Mouse (Mus musculus): ENCODE results near the gene Ifit3. TPM values are rescaled to one million over a fixed set of nuclear protein-coding genes. Genes with fewer than 3 reads are reported as not detected.
"Not testable (repeated sequence)": the region's sequence is repeated elsewhere in the genome, so short reads cannot be mapped to it uniquely, and the experiment has no call there.

The Ifit3 gene
- under 1 TPM; 0.50 to 0.54 TPM for total RNA-seq (2021)

DNA sequence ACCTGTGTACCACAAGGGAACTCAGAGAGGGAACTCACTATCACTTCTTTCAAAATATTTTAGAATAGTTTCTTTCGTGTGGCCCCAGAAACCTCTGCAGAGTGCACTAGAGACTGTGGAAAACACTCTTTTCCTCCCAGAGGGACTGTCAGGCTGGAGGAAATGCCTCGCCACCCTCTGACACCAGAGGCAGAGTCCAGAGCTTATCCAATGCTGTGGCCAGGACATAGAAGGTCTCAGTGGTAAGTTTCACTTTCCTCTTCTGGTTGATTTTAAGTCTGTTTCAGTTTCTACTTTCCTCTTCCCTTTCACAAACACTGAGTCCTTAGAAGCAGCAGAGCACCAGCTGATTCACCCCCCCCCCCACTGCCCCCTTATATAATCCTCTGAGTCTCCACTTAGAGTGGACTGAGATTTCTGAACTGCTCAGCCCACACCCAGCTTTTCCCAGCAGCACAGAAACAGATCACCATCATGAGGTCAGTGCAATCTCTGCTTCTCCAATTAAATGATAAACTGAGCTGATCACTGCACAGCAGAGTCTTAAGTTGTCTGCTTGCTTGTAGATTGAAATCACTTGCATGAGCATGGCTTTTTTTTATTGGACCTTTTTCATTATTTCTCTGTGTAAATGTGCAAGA, at the start of gene Ifit3:
Ifit3 (plus strand) TSS at position 406 of the 641 bp plus-strand sequence.
- DNase-seq = not testable (repeated sequence)

DNA sequence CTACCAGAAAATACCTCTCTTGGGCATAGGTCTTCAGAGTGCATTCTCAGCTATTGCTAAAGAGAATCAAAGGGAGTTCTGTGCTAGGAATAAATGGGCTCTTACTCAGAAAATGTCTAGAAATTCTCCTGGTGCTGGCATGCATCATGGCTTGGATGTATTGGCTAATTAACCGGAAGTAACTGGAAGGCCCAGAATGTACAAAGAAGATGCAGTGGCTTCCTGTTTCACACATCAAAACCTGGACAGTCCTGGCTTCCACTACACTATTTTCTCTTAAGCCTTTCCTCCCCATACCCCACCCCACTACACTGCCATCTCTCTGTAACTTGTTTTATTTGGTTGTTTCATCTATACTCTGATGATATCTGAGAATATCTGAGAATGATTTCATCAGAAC, 43.9 kb upstream of the Ifit3 start:
- DNase-seq = no peak

DNA sequence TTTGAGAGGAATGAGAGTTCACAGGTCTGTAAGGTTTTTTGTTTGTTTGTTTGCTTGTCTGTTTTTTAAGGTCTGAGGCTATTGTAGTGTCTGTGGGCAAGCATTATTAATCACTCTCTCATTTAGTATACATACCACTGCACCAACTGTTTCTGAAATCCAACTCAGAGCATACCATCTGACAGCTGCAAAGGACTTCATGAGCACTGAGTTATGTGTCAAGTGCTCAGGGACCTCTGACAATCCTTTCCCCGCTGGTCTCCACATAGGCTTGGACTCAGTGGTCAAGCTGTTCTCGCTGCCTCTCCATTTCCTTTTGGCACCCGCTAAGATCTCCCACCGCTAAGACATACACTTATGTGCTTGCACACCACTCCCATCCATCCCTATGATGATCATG, 37.1 kb upstream of the Ifit3 start:
- no peak for DNase-seq

GRCm38 (mm10) chr19:34547976-34548375, 35.4 kb upstream of the Ifit3 start:
- peak; percentile 87 for DNase-seq

GRCm38 (mm10) chr19:34550205-34550533, 33.2 kb upstream of the Ifit3 start:
- DNase-seq = no peak

DNA sequence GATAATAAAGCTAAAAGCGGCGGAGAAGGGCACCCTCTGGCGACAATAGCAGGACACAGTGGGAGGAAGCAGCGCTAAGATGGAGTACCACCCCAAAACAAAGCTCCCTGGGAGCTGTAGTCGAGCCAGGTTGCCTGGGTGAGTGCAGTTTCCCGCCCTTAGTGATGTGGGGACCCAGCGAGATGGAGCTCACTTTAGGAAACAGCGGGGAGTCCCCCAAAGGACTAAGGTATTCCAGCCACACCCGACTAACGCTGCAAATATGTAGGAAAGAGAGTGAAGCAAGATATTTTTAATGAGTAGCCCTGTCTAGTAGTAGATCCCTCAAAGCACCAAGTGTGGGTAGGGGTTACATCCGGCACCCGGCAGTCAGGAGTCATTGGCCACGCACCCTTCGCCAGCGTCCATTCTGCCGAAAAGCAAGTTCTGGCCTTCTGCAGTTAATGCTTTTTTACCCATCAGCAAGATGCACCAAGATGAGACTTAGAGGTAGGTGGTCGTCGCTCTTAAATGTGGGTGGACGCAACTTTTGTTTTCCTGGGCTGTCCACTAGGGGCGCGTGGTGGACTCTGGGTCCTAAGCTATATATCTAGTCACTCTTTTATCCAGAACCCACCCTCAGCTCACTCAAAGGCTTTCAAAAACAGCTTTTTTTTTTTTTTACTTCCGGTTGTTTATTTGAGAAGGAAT, 32.7 kb upstream of the Ifit3 start, which contains the start of gene Ifit2:
Ifit2 (plus strand) TSS at position 161 of the 690 bp plus-strand sequence.
- peak; percentile 78 for DNase-seq

DNA sequence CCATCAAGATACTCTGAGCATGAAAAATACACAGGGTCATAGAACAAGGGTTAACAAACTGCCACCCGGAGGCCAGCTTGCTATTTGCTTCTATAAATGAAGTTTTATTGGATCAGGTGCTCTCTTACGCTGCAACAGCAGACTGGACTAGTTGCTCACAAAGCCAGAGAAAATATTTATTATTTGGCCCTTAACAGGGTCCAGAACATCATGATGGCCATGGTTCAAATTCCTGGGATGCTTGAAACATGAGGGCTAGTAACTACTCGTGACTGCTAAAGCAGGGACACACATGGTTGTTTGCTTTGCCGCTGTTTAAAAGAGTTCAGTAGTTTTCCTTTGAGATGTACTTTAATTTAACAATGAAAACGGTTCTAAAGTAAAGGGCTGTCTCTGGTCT, 31.4 kb upstream of the Ifit3 start:
- DNase-seq = peak; percentile 30

DNA sequence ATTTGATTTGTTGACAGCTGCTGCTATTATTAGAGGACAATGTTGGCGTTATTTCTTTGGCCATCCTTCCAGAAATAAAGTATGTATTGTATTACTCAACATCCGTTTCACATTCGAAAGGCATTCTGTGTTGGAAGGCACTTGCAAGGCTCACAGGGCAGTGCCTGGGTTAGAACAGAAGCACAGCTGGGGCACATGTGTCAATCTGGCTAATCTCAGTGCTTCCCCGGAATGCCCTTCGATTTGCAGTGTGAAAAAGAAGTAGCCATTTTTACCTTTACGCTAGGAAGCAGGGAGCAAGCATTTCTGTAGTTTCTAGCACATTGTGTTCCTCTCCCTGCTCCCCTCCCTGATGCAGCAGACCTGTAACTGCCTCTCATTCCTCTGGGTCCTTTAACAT, 30.3 kb upstream of the Ifit3 start:
- DNase-seq = no peak

GRCm38 (mm10) chr19:34553522-34553921, 29.8 kb upstream of the Ifit3 start:
- no peak for DNase-seq

- DNase-seq = no peak
These were observed 29.3 kb upstream of the Ifit3 start for GRCm38 (mm10) chr19:34554061-34554460.

DNA sequence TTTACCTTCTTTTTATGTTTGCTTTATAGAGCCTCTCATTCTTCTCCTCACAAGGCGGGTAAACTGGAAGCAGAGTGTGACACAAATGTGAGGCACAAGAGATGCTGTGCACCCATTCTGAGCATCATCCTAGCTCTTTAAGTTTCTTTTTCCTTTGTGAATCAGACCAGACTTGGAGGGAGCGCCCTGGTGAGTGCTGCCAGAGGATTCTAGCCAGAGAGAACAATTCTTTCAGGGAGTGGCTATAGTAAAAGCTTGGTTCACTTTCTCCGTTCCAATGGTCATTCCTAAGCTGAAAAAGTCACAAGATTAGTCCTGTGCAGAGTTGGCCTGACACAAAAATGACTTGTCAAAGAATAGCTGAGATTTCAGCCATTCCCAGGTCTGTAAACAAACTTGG, 26.7 kb upstream of the Ifit3 start:
- no peak for DNase-seq

DNA sequence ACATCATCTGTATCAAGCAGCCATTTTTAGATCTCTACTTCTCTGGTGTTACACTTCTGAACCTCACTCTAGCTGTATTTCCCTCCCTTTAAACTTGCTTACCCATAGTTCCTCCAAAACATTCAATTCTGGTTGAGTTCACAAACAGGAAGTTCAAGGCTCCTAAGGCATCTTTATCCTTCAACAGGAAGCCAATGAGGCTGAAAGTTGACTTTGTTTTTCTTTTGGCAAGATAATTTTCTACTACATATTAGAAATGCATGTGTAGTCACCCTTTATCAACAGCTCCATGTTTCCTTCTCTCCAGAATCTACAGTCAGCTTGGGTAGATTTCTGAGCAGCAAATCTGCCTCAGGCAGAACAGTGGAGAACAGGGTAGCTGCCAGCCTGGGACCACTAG, 20.8 kb upstream of the Ifit3 start:
- DNase-seq = no peak

- no peak for DNase-seq
These were observed 17.1 kb upstream of the Ifit3 start for GRCm38 (mm10) chr19:34566178-34566784.

DNA sequence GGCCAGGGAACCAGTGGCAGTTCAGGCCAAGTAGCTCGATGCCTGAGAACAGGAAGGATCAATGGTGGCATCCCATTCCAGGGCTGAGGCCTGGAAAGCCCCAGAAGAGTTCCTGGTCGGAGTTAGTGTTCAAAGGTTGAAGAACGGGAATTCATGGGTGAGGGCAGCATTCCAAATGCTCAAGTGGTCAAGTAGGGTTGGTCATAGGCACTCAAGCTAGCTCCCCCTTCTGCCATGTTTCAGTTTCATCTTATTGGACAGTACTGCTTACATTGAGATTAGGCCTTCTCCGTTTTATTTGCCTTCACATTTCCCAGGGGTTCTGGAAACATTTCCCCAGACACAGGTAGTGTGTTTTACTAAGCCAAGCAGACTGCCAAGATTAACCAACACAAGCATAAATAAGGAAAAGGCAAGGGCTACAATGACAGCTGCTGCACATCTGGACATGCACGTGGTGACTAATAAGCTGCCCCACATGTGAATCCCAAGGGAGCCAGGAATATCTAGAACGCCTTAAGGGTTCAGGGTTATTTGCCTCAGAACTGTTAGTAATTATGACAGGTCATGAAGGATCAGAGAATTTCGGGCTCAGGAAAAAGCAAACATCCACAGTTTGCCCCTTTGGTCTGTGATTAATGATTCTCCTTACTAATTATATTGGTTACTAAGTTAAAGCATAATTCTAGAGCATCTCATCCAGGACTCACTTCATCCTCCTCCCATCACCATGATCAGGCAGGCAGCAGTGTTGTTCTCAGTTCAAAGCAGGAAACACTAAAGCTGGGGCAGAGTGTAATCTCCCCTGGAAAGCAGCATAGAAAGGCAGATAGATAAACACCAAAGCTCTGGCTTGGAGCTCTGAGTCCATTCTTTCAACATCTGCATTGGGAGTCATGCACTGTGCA, 14.1 kb upstream of the Ifit3 start:
- DNase-seq = no peak

DNA sequence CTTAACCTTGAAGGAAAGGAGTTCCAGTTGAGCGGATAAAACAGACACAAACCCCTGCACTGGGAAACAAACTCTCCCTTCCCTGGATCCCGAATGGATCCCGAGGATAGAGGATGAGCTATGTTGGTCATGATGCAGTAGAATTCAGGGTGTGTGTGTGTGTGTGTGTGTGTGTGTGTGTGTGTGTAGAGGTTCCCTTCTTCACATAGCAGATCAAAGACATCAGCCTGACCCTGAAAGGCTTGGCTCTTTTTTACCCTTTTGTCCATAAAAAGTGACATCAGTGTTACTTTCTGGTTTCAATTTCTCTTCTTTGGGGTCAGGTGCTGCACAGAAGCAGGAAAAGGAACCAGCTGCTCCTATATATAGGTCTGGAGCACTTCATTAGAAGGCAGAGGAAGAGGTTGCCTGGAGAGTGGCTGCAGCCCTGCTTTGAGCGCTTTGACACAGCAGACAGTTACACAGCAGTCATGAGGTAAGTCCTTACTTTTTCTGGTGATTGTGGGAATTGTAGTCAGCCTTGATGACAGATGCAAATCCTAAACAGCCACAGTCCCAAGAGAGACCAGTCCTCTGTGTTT, 13.3 kb upstream of the Ifit3 start:
- DNase-seq = no peak

DNA sequence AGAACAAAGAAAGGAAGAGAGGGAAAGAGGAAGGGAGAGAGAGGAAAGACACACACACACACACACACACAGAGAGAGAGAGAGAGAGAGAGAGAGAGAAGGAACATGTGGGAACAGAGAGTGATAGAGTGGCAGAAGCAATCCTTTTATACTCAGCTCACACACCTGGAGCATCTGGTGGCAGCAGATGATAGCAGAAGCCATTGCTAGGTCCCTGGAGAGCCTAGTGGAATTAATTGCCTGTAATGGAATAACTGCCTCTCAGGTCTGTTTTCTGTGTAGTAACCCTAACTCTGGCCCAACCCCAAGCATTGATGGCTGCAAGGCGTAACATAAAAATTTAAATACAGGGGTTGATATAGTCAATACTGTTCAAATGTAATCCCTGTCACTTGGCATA, 12.3 kb upstream of the Ifit3 start:
- no peak for DNase-seq

DNA sequence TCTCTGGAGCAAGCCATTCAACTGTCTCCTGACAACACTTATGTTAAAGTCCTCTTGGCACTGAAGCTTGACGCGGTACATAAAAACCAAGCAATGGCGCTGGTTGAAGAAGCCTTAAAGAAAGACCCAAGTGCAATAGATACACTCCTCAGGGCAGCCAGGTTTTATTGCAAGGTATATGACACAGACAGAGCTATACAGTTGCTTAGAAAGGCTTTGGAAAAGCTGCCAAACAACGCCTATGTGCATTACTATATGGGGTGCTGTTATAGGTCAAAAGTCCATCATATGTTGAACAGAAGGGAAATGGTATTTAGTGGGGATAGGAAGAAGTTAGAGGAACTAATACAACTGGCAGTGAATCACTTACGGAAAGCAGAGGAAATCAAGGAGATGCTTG, 9.7 kb upstream of the Ifit3 start:
- DNase-seq = no peak

DNA sequence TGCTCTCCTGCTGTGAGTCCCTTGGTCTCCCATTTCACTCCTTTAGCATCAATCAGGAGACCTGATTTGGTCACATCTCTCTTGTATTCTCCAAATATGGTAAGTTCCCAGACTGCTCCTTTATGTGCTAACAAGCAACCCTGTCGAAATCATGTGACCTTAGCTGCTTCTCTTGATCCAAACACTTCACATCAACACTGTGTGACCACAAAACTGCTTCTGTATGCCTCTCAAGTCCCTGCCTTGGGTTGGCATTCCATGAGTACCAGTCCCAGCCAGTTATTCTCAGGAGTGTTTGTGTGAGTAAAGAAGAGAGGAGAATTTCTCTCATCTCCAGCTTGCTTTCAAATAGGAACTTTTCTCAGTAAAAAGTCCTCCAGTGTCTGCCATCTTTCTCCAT, 6.2 kb upstream of the Ifit3 start:
- no peak for DNase-seq

DNA sequence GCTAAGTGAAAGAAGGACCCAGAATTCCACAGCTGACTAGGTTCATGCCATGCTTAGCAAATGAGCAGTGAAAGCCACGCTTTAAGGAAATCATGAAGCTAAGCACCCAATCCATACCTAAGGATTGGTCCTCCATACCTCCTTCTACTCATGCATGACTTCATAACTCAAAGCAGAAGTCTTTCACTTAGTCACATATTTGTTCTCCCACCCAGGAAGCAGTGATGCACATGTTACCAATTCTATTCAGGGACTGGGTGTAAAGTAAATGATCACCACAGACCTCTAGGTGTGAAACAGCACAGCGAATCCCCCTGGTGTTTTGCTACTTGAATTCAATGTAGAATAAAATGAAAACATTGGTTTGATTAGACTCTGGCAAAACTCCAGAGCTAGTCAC, 635 bp upstream of the Ifit3 start:
- DNase-seq = not testable (repeated sequence)

GRCm38 (mm10) chr19:34585740-34586458, 2.6 kb downstream of the Ifit3 start:
- DNase-seq = not testable (repeated sequence)

DNA sequence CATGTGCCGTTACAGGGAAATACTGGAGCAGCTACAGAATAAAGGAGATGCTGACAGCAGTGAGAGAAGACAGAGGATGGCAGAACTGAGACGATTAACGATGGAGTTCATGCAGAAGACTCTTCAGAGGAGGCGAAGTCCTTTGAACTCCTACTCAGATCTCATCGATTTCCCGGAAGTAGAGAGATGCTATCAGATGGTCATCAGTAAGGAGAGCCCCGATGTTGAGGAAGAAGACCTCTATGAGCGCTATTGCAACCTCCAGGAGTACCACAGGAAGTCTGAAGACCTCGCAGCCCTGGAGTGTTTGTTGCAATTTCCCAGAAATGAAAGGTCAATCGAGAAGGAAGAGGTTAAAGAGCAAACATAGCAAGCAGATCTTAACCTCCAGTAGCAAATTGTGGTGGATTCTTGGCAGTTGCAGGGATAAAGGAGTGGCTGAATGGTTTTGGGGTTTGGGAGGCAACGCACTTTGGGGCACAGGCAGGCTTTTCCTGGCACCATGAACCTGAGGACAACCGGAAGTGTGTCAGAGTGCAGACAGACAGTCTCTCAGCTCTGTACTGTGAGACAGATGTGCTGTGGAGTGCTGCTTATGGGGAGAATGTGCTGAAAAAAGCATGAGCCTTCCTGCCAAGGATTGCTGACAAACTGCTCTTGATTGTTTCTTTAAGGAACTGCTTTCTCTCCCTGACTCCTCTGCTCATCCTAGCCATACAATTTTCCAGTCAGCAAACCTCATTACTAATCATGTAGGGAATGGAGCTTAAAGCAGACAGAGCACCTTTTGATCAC, 4.8 kb downstream of the Ifit3 start:
- DNase-seq = not testable (repeated sequence)

All from heart, postnatal 4 days (tissue).